Mouse (Mus musculus) splenic B cell, adult 2 months (primary cell): ENCODE results near the gene Gm10964.

Source experiments
- DNase-seq: peaks from one replicate; pipeline ENCODE4 v3.0.0-alpha.2; 2011; ENCODE audit warnings: low read depth, low spot score
- H3K27me3 ChIP-seq: 2 replicates; pipeline ENCODE4 v1.6.1; 2012; ENCODE audit warnings: mild to moderate bottlenecking, low read length, moderate library complexity, mixed read lengths; ENCODE audit not compliant: control insufficient read depth, poor library complexity, insufficient read depth, severe bottlenecking
- H3K36me3 ChIP-seq: 2 replicates; pipeline ENCODE4 v1.6.1; 2012; ENCODE audit warnings: mild to moderate bottlenecking, low read length, moderate library complexity, mixed read lengths; ENCODE audit not compliant: control insufficient read depth, poor library complexity, insufficient read depth, severe bottlenecking

The Gm10964 gene

GRCm38 (mm10) chr3:103739329-103739728 lies at the start of gene Gm10964:
Gm10964 (plus strand) TSS chr3:103739366.
- Histone ChIP-seq H3K36me3 (peaks cover 3% of the 10 kb centered on the region; the same call in 1 of the 2 replicates), H3K27me3 (no peaks in the 10 kb centered on the region)
- DNase-seq = no peak

- no peaks in the 10 kb centered on the region for H3K36me3 ChIP-seq
- DNase-seq = peak; percentile 43
- no peaks in the 10 kb centered on the region for H3K27me3 ChIP-seq
Observed at GRCm38 (mm10) chr3:103690506-103690905, 48.7 kb upstream of the Gm10964 start.

GRCm38 (mm10) chr3:103695556-103695955 lies 43.6 kb upstream of the Gm10964 start:
- DNase-seq = no peak
- H3K36me3 ChIP-seq = no peaks in the 10 kb centered on the region
- no peaks in the 10 kb centered on the region for H3K27me3 ChIP-seq

- Histone ChIP-seq H3K27me3 (no peaks in the 10 kb centered on the region), H3K36me3 (no peaks in the 10 kb centered on the region)
- DNase-seq = no peak
Observed at GRCm38 (mm10) chr3:103696388-103696925, 42.7 kb upstream of the Gm10964 start.

- DNase-seq = no peak
- 0 out of 2 replicates have a peak, but pooled peaks cover 2% of the 10 kb centered on the region for H3K27me3 ChIP-seq
- no peaks in the 10 kb centered on the region for H3K36me3 ChIP-seq
Observed at GRCm38 (mm10) chr3:103704661-103705060, 34.5 kb upstream of the Gm10964 start.

- Histone ChIP-seq H3K36me3 (no peaks in the 10 kb centered on the region), H3K27me3 (0 out of 2 replicates have a peak, but pooled peaks cover 2% of the 10 kb centered on the region)
- DNase-seq = no peak
Observed at GRCm38 (mm10) chr3:103705426-103705825, 33.7 kb upstream of the Gm10964 start.

- no peak for DNase-seq
- H3K27me3 ChIP-seq = 0 out of 2 replicates have a peak, but pooled peaks cover 2% of the 10 kb centered on the region
- no peaks in the 10 kb centered on the region for H3K36me3 ChIP-seq
Observed at GRCm38 (mm10) chr3:103709470-103710040, 29.6 kb upstream of the Gm10964 start.

GRCm38 (mm10) chr3:103712196-103712595 lies 27.0 kb upstream of the Gm10964 start:
- H3K27me3 ChIP-seq = 0 out of 2 replicates have a peak, but pooled peaks cover under 1% of the 10 kb centered on the region
- H3K36me3 ChIP-seq = no peaks in the 10 kb centered on the region
- no peak for DNase-seq

GRCm38 (mm10) chr3:103714236-103714875 lies 24.8 kb upstream of the Gm10964 start:
- H3K27me3 ChIP-seq = no peaks in the 10 kb centered on the region
- no peaks in the 10 kb centered on the region for H3K36me3 ChIP-seq
- DNase-seq = no peak

- Histone ChIP-seq H3K36me3 (no peaks in the 10 kb centered on the region), H3K27me3 (no peaks in the 10 kb centered on the region)
- DNase-seq = no peak
Observed at GRCm38 (mm10) chr3:103714942-103715341, 24.2 kb upstream of the Gm10964 start.

GRCm38 (mm10) chr3:103715762-103716693 lies 23.1 kb upstream of the Gm10964 start:
- no peaks in the 10 kb centered on the region for H3K27me3 ChIP-seq
- DNase-seq = no peak
- no peaks in the 10 kb centered on the region for H3K36me3 ChIP-seq

GRCm38 (mm10) chr3:103716774-103717760 lies 22.1 kb upstream of the Gm10964 start:
- no peaks in the 10 kb centered on the region for H3K27me3 ChIP-seq
- no peaks in the 10 kb centered on the region for H3K36me3 ChIP-seq
- DNase-seq = no peak

- no peaks in the 10 kb centered on the region for H3K27me3 ChIP-seq
- H3K36me3 ChIP-seq = no peaks in the 10 kb centered on the region
- no peak for DNase-seq
Observed at GRCm38 (mm10) chr3:103718728-103719127, 20.4 kb upstream of the Gm10964 start.

GRCm38 (mm10) chr3:103724137-103724536 lies 15.0 kb upstream of the Gm10964 start:
- no peak for DNase-seq
- Histone ChIP-seq H3K27me3 (no peaks in the 10 kb centered on the region), H3K36me3 (no peaks in the 10 kb centered on the region)
